Mouse (Mus musculus): ENCODE measurements at regions not wholly inside any gene's neighbourhood (a gene's known extent, or its start where the extent isn't known, plus 50 kb on each side); places are given as distances from the start of the nearest gene placed in this dataset.
"Not testable (repeated sequence)": the region's sequence is repeated elsewhere in the genome, so short reads cannot be mapped to it uniquely, and the experiment has no call there.

- intact Hi-C loops (cut with DNase I) = no loop called here
- DNase-seq (ENCODE audit: low spot score) = no peak
Observed at GRCm38 (mm10) chr8:39426770-39427169, 1248.1 kb upstream of the Adam24 start.

GRCm38 (mm10) chr8:39427402-39427801 is 1247.5 kb upstream of the Adam24 start:
- intact Hi-C loops (cut with DNase I) = no loop called here
- DNase-seq (ENCODE audit: low spot score) = no peak

GRCm38 (mm10) chr8:39440550-39441333 is 1234.1 kb upstream of the Adam24 start:
- intact Hi-C loops (cut with DNase I) = no loop called here
- DNase-seq (ENCODE audit: low spot score) = no peak

- intact Hi-C loops (cut with DNase I); DNase-seq (ENCODE audit: low spot score): not testable (repeated sequence)
Observed at GRCm38 (mm10) chr8:39491139-39491538, 1183.7 kb upstream of the Adam24 start.

- intact Hi-C loops (cut with DNase I) = loop anchor here (10.0 kb wide), 1 partner anchor 634 kb away; no protein-coding TSS in a partner anchor
- DNase-seq (ENCODE audit: low spot score) = no peak
Observed at GRCm38 (mm10) chr8:39500419-39500818, 1174.5 kb upstream of the Adam24 start.

GRCm38 (mm10) chr8:39504261-39504660 is 1170.6 kb upstream of the Adam24 start:
- intact Hi-C loops (cut with DNase I) = loop anchor here (10.0 kb wide), 1 partner anchor 631 kb away; no protein-coding TSS in a partner anchor
- no peak for DNase-seq (ENCODE audit: low spot score)

- intact Hi-C loops (cut with DNase I) = no loop called here
- no peak for DNase-seq (ENCODE audit: low spot score)
Observed at GRCm38 (mm10) chr8:39512967-39513366, 1161.9 kb upstream of the Adam24 start.

All from heart, postnatal 25 days (tissue).